Mouse (Mus musculus): ENCODE results near the gene Gpc5.

DNA sequence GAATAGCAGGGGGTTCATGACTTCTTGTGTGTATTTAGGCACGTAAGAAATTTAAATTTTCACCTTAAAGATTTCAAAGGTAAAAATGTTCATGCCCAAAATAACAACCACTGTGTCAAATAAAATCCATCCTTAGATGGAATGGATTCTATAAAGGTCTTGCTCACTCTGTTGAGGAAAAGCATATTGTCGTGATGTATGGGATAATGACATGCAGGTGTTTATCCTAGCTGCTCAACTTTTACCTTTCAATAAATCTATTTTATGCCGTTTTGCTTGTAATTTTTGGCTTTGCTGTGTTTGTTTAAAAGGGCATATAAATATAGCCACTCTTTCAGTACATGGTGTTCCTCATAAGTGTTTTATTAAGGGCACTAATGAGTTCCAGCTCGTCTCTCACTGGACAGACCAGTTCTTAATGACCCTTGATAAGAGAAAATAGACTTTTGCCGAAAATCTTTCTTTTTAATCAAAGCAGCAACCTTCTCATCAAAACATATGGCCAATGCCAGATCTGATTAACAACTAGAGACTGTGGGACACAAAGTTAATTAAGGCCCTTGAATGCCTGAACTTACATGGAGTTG is 901.6 kb downstream of the Gpc5 start:
- TF ChIP-seq CTCF (IDR thresholded peaks at IDR 0.05; ENCODE audit: control insufficient read depth, insufficient read depth, insufficient replicate concordance, low read depth, low read length) (no peak), POLR2A (IDR thresholded peaks at IDR 0.05; ENCODE audit: control insufficient read depth, low read depth, low read length) (no peak)
